Mouse (Mus musculus) olfactory bulb, adult 2 months (tissue): ENCODE data around the gene Med9.

Experiments
- CTCF ChIP-seq: fragments of 200-500 bp; IDR thresholded peaks from 2 replicates; pipeline ENCODE4 v1.5.1; 2012; ENCODE audit warnings: low read depth, mild to moderate bottlenecking, low read length, moderate library complexity; ENCODE audit not compliant: insufficient read depth
- POLR2A ChIP-seq: fragments of 200-500 bp; IDR thresholded peaks from 2 replicates; pipeline ENCODE4 v1.6.1; 2012; ENCODE audit warnings: mild to moderate bottlenecking, low read depth, low read length, moderate library complexity; ENCODE audit not compliant: insufficient read depth

DNA sequence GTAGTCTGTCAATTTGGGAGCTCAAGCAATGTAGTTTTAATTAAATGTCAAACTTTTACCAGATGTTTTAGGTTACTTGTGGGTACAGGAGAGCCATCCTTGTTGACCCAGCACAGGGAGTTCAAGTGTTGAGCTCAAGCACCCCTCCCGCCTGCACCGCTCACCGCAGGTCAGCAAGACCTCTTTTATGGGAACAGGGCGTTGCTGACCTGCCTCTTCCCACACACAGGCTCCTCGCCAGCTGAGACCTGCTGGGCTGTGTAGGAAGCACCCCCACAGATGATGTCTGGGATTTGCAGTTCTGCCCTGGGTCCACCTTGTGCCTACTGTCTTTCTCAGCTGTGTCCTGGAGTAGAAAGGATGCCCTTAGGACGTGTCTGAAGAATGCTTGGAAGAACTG, 8.7 kb downstream of the Med9 start:
- no peak for TF ChIP-seq POLR2A
- no peak for TF ChIP-seq CTCF
